Mouse (Mus musculus): Measurements from ENCODE around the gene Nkx2-5.

DNA sequence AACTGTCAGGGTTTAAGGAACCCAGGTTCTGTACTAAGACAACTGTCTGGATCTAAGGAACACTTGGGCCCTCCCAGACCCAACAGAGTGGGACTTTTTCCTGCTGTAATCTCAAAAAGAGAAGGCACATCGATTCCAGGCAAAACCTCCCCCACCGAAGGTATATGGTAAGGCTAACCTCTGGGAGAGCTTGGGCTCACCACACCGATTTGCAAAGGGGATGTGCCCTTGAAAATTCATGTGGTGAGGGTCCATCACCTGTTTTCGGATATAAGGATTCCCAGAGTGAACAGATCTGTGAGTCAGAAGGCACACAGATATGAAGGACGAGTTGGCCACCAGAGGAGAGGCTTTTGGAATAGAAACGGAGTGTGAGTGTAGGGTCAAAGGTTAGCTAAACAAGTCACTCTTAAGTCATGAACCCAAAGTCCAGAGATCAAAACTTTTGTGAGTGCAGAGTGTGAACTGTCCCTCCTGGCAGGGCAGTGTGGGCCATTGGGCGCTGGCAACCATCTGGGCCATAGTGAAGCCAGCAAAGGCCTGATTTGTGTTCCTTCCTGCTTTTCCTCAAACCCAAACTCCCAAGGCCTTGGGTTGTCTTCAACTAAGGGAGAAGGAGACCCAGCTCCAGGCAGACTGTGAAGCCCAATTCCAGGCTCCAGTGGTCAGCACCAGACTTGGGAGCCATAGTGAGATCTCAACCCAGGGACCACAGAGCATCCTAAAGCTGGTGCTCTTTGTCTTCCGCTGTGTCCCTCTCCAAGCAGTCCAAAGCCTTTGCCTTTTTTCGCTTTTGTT lies 2.2 kb downstream of the Nkx2-5 start:
- TF ChIP-seq CTCF (IDR thresholded peaks at IDR 0.05; ENCODE audit: borderline replicate concordance, insufficient read depth, low read depth, low read length), result no peak
- no peak for TF ChIP-seq POLR2A (IDR thresholded peaks at IDR 0.05; ENCODE audit: borderline replicate concordance, insufficient read depth, low read length)

Data from cerebellum, adult 2 months (tissue).